Mouse (Mus musculus): ENCODE results near the gene Zfp446. TPM values are rescaled to one million over a fixed set of nuclear protein-coding genes. Genes with fewer than 3 reads are reported as not detected.

The Zfp446 gene
- polyA plus RNA-seq, 1 experiment: 1.7 TPM

GRCm38 (mm10) chr7:13024805-13025204 lies 47.2 kb downstream of the Zfp446 start:
- H3K4me3 ChIP-seq: peak overlapping the region; percentile 51
- H3K27me3 ChIP-seq (ENCODE audit: control insufficient read depth, insufficient read depth, insufficient read length): no peaks in the 10 kb centered on the region
- no peak for TF ChIP-seq TCF3 (IDR thresholded peaks at IDR 0.05; ENCODE audit: insufficient read length, low read depth)
- peak; percentile 38 for TF ChIP-seq POLR2AphosphoS2 (IDR thresholded peaks at IDR 0.05; ENCODE audit: insufficient read length, low read depth)
- peak; percentile 33 for TF ChIP-seq POLR2A (IDR thresholded peaks at IDR 0.05; ENCODE audit: insufficient read length, low read depth)
- TF ChIP-seq CEBPB (IDR thresholded peaks at IDR 0.05; ENCODE audit: insufficient read depth, poor library complexity, severe bottlenecking): no peak
- TF ChIP-seq REST (IDR thresholded peaks at IDR 0.05; ENCODE audit: insufficient read depth, insufficient read length): no peak
- TF ChIP-seq MYOD1 (IDR thresholded peaks at IDR 0.05; ENCODE audit: control insufficient read depth in 1 of 3, insufficient read length in 2 of 3, low read depth in 2 of 3): no peak
- TF ChIP-seq MYOG (IDR thresholded peaks at IDR 0.05; ENCODE audit: control insufficient read depth in 1 of 3, insufficient read depth in 1 of 3, insufficient read length in 2 of 3, low read depth in 2 of 3): no peak
- peak overlapping the region; percentile 88 for H3K4me2 ChIP-seq (ENCODE audit: low read depth)
- H3ac ChIP-seq (ENCODE audit: control insufficient read depth, insufficient read length): peak overlapping the region; percentile 92
- H3K79me2 ChIP-seq (ENCODE audit: control insufficient read depth, insufficient read depth): peaks cover 31% of the 10 kb centered on the region
- H3K36me3 ChIP-seq (ENCODE audit: control insufficient read depth, insufficient read depth): peaks cover 30% of the 10 kb centered on the region

GRCm38 (mm10) chr7:13025511-13026112 lies 48.0 kb downstream of the Zfp446 start:
- Histone ChIP-seq H3K4me2 (ENCODE audit: low read depth) (peak overlapping the region; percentile 88), H3K36me3 (ENCODE audit: control insufficient read depth, insufficient read depth) (peaks cover 38% of the 10 kb centered on the region), H3K4me3 (peak overlapping the region; percentile 51), H3K27me3 (ENCODE audit: control insufficient read depth, insufficient read depth, insufficient read length) (no peaks in the 10 kb centered on the region), H3ac (ENCODE audit: control insufficient read depth, insufficient read length) (peak overlapping the region; percentile 92), H3K79me2 (ENCODE audit: control insufficient read depth, insufficient read depth) (peaks cover 31% of the 10 kb centered on the region)
- no peak for TF ChIP-seq USF1 (IDR thresholded peaks at IDR 0.05; ENCODE audit: low read depth)
- TF ChIP-seq TCF12 (IDR thresholded peaks at IDR 0.05; ENCODE audit: insufficient read depth, poor library complexity, severe bottlenecking): no peak
- TF ChIP-seq POLR2A (IDR thresholded peaks at IDR 0.05; ENCODE audit: insufficient read length, low read depth): no peak
- no peak for TF ChIP-seq MYOG (IDR thresholded peaks at IDR 0.05; ENCODE audit: control insufficient read depth in 1 of 3, insufficient read depth in 1 of 3, insufficient read length in 2 of 3, low read depth in 2 of 3)
- no peak for TF ChIP-seq TCF3 (IDR thresholded peaks at IDR 0.05; ENCODE audit: insufficient read length, low read depth)
- TF ChIP-seq E2F4 (IDR thresholded peaks at IDR 0.05; ENCODE audit: insufficient read depth): no peak
- TF ChIP-seq MAX (IDR thresholded peaks at IDR 0.05; ENCODE audit: low read depth): no peak
- TF ChIP-seq SRF (IDR thresholded peaks at IDR 0.05; ENCODE audit: control insufficient read depth, insufficient read length, low read depth): no peak
- no peak for TF ChIP-seq MYOD1 (IDR thresholded peaks at IDR 0.05; ENCODE audit: control insufficient read depth in 1 of 3, insufficient read length in 2 of 3, low read depth in 2 of 3)
- no peak for TF ChIP-seq REST (IDR thresholded peaks at IDR 0.05; ENCODE audit: insufficient read depth, insufficient read length)
- no peak for TF ChIP-seq POLR2AphosphoS2 (IDR thresholded peaks at IDR 0.05; ENCODE audit: insufficient read length, low read depth)
- TF ChIP-seq CEBPB (IDR thresholded peaks at IDR 0.05; ENCODE audit: insufficient read depth, poor library complexity, severe bottlenecking): no peak

- Histone ChIP-seq H3K4me3 (no peak overlapping the region), H3ac (ENCODE audit: control insufficient read depth, insufficient read length) (no peak overlapping the region), H3K27me3 (ENCODE audit: control insufficient read depth, insufficient read depth, insufficient read length) (no peaks in the 10 kb centered on the region), H3K79me2 (ENCODE audit: control insufficient read depth, insufficient read depth) (peaks cover 31% of the 10 kb centered on the region), H3K36me3 (ENCODE audit: control insufficient read depth, insufficient read depth) (peaks cover 59% of the 10 kb centered on the region), H3K4me2 (ENCODE audit: low read depth) (no peak overlapping the region)
- TF ChIP-seq USF1 (IDR thresholded peaks at IDR 0.05; ENCODE audit: low read depth) (no peak), POLR2AphosphoS2 (IDR thresholded peaks at IDR 0.05; ENCODE audit: insufficient read length, low read depth) (no peak), CEBPB (IDR thresholded peaks at IDR 0.05; ENCODE audit: insufficient read depth, poor library complexity, severe bottlenecking) (no peak), MYOG (IDR thresholded peaks at IDR 0.05; ENCODE audit: control insufficient read depth in 1 of 3, insufficient read depth in 1 of 3, insufficient read length in 2 of 3, low read depth in 2 of 3) (no peak)
These were observed 51.3 kb downstream of the Zfp446 start for GRCm38 (mm10) chr7:13028986-13029385.

GRCm38 (mm10) chr7:13031069-13031468 lies 53.4 kb downstream of the Zfp446 start:
- H3K4me2 ChIP-seq (ENCODE audit: low read depth): no peak overlapping the region
- H3K27me3 ChIP-seq (ENCODE audit: control insufficient read depth, insufficient read depth, insufficient read length): no peaks in the 10 kb centered on the region
- H3K79me2 ChIP-seq (ENCODE audit: control insufficient read depth, insufficient read depth): peaks cover 25% of the 10 kb centered on the region
- H3ac ChIP-seq (ENCODE audit: control insufficient read depth, insufficient read length): no peak overlapping the region
- H3K36me3 ChIP-seq (ENCODE audit: control insufficient read depth, insufficient read depth): peaks cover 65% of the 10 kb centered on the region
- H3K4me3 ChIP-seq: no peak overlapping the region
- no peak for TF ChIP-seq MAX (IDR thresholded peaks at IDR 0.05; ENCODE audit: low read depth)
- no peak for TF ChIP-seq MYOG (IDR thresholded peaks at IDR 0.05; ENCODE audit: control insufficient read depth in 1 of 3, insufficient read depth in 1 of 3, insufficient read length in 2 of 3, low read depth in 2 of 3)
- no peak for TF ChIP-seq MYOD1 (IDR thresholded peaks at IDR 0.05; ENCODE audit: control insufficient read depth in 1 of 3, insufficient read length in 2 of 3, low read depth in 2 of 3)
- no peak for TF ChIP-seq E2F4 (IDR thresholded peaks at IDR 0.05; ENCODE audit: insufficient read depth)
- TF ChIP-seq POLR2A (IDR thresholded peaks at IDR 0.05; ENCODE audit: insufficient read length, low read depth): no peak
- TF ChIP-seq TCF12 (IDR thresholded peaks at IDR 0.05; ENCODE audit: insufficient read depth, poor library complexity, severe bottlenecking): no peak
- TF ChIP-seq REST (IDR thresholded peaks at IDR 0.05; ENCODE audit: insufficient read depth, insufficient read length): no peak
- no peak for TF ChIP-seq USF1 (IDR thresholded peaks at IDR 0.05; ENCODE audit: low read depth)
- TF ChIP-seq CEBPB (IDR thresholded peaks at IDR 0.05; ENCODE audit: insufficient read depth, poor library complexity, severe bottlenecking): no peak
- TF ChIP-seq TCF3 (IDR thresholded peaks at IDR 0.05; ENCODE audit: insufficient read length, low read depth): no peak
- TF ChIP-seq POLR2AphosphoS2 (IDR thresholded peaks at IDR 0.05; ENCODE audit: insufficient read length, low read depth): no peak
- no peak for TF ChIP-seq SRF (IDR thresholded peaks at IDR 0.05; ENCODE audit: control insufficient read depth, insufficient read length, low read depth)

- no peak overlapping the region for H3ac ChIP-seq (ENCODE audit: control insufficient read depth, insufficient read length)
- TF ChIP-seq MAX (IDR thresholded peaks at IDR 0.05; ENCODE audit: low read depth) (no peak), POLR2AphosphoS2 (IDR thresholded peaks at IDR 0.05; ENCODE audit: insufficient read length, low read depth) (peak; percentile 53)
- no peaks in the 10 kb centered on the region for H3K27me3 ChIP-seq (ENCODE audit: control insufficient read depth, insufficient read depth, insufficient read length)
- H3K4me2 ChIP-seq (ENCODE audit: low read depth): no peak overlapping the region
- H3K36me3 ChIP-seq (ENCODE audit: control insufficient read depth, insufficient read depth): peaks cover 62% of the 10 kb centered on the region
- H3K4me3 ChIP-seq: no peak overlapping the region
- peaks cover 25% of the 10 kb centered on the region for H3K79me2 ChIP-seq (ENCODE audit: control insufficient read depth, insufficient read depth)
These were observed 54.3 kb downstream of the Zfp446 start for GRCm38 (mm10) chr7:13031983-13032382.

Data from myocyte (in vitro differentiated cells).